Mouse (Mus musculus): ENCODE measurements at regions not wholly inside any gene's neighbourhood (a gene's known extent, or its start where the extent isn't known, plus 50 kb on each side); places are given as distances from the start of the nearest gene placed in this dataset.
A peak's percentile ranks its signal among the peaks of the same experiment; 100 is the strongest.

GRCm38 (mm10) chr5:74943737-74944403, 100.7 kb downstream of the Chic2 start:
- peak; percentile 72 for DNase-seq (ENCODE audit: extremely low spot score, low read depth, low spot score)

- DNase-seq (ENCODE audit: extremely low spot score, low read depth, low spot score): no peak
Measured at GRCm38 (mm10) chr5:74941426-74941825, 103.1 kb downstream of the Chic2 start.

GRCm38 (mm10) chr5:74937416-74937940, 107.1 kb downstream of the Chic2 start:
- DNase-seq (ENCODE audit: extremely low spot score, low read depth, low spot score): no peak

- no peak for DNase-seq (ENCODE audit: extremely low spot score, low read depth, low spot score)
Measured at GRCm38 (mm10) chr5:74936087-74936486, 108.5 kb downstream of the Chic2 start.

GRCm38 (mm10) chr5:74935676-74936075, 108.9 kb downstream of the Chic2 start:
- no peak for DNase-seq (ENCODE audit: extremely low spot score, low read depth, low spot score)

- no peak for DNase-seq (ENCODE audit: extremely low spot score, low read depth, low spot score)
Measured at GRCm38 (mm10) chr5:74933276-74933675, 111.3 kb downstream of the Chic2 start.

GRCm38 (mm10) chr5:74932206-74932605, 112.4 kb downstream of the Chic2 start:
- no peak for DNase-seq (ENCODE audit: extremely low spot score, low read depth, low spot score)

- no peak for DNase-seq (ENCODE audit: extremely low spot score, low read depth, low spot score)
Measured at GRCm38 (mm10) chr5:74931765-74932164, 112.8 kb downstream of the Chic2 start.

GRCm38 (mm10) chr5:74927543-74927942, 117.0 kb downstream of the Chic2 start:
- no peak for DNase-seq (ENCODE audit: extremely low spot score, low read depth, low spot score)

- DNase-seq (ENCODE audit: extremely low spot score, low read depth, low spot score): no peak
Measured at GRCm38 (mm10) chr5:74925769-74926168, 118.8 kb downstream of the Chic2 start.

- no peak for DNase-seq (ENCODE audit: extremely low spot score, low read depth, low spot score)
Measured at GRCm38 (mm10) chr5:74924031-74924533, 120.5 kb downstream of the Chic2 start.

- no peak for DNase-seq (ENCODE audit: extremely low spot score, low read depth, low spot score)
Measured at GRCm38 (mm10) chr5:74923337-74923736, 121.2 kb downstream of the Chic2 start.

GRCm38 (mm10) chr5:74922881-74923280, 121.7 kb downstream of the Chic2 start:
- no peak for DNase-seq (ENCODE audit: extremely low spot score, low read depth, low spot score)

- DNase-seq (ENCODE audit: extremely low spot score, low read depth, low spot score): no peak
Measured at GRCm38 (mm10) chr5:74920939-74921338, 123.6 kb downstream of the Chic2 start.

- DNase-seq (ENCODE audit: extremely low spot score, low read depth, low spot score): no peak
Measured at GRCm38 (mm10) chr5:74920490-74920889, 124.1 kb downstream of the Chic2 start.

GRCm38 (mm10) chr5:74905504-74906061, 139.0 kb downstream of the Chic2 start:
- DNase-seq (ENCODE audit: extremely low spot score, low read depth, low spot score): no peak

GRCm38 (mm10) chr5:74904927-74905503, 139.6 kb downstream of the Chic2 start:
- no peak for DNase-seq (ENCODE audit: extremely low spot score, low read depth, low spot score)

GRCm38 (mm10) chr5:74904327-74904726, 140.2 kb downstream of the Chic2 start:
- DNase-seq (ENCODE audit: extremely low spot score, low read depth, low spot score): no peak

- DNase-seq (ENCODE audit: extremely low spot score, low read depth, low spot score): no peak
Measured at GRCm38 (mm10) chr5:74903711-74904110, 140.9 kb downstream of the Chic2 start.

- no peak for DNase-seq (ENCODE audit: extremely low spot score, low read depth, low spot score)
Measured at GRCm38 (mm10) chr5:74897133-74897532, 147.4 kb downstream of the Chic2 start.

- no peak for DNase-seq (ENCODE audit: extremely low spot score, low read depth, low spot score)
Measured at GRCm38 (mm10) chr5:74893276-74893675, 151.3 kb downstream of the Chic2 start.

GRCm38 (mm10) chr5:74891541-74891940, 153.0 kb downstream of the Chic2 start:
- DNase-seq (ENCODE audit: extremely low spot score, low read depth, low spot score): no peak
